Mouse (Mus musculus) embryonic facial prominence, embryonic 14.5 days (tissue): ENCODE data around the gene Txnrd1. TPM values are rescaled to one million over a fixed set of nuclear protein-coding genes. Genes with fewer than 3 reads are reported as not detected.

Experiments used
- ATAC-seq: fragments of 200-750 bp; cut with Nextera tagmentation; 2 replicates; pipeline ENCODE4 v1.8.0; 2017; ENCODE audit warnings: low read depth, moderate number of reproducible peaks, moderate TSS enrichment
- DNase-seq: peaks from one replicate; pipeline ENCODE4 v3.0.0-alpha.2; 2015; ENCODE audit warnings: low spot score
- H3K27ac ChIP-seq: fragments of 300-500 bp; sonication (generic); replicated peaks from 2 replicates; pipeline ENCODE4 v1.5.1; 2014; ENCODE audit warnings: low read depth, mild to moderate bottlenecking, low read length, moderate library complexity
- H3K27me3 ChIP-seq: fragments of 300-500 bp; sonication (generic); replicated peaks from 2 replicates; pipeline ENCODE4 v1.6.1; 2014; ENCODE audit warnings: low read length; ENCODE audit not compliant: control insufficient read depth, insufficient read depth
- H3K36me3 ChIP-seq: fragments of 300-500 bp; sonication (generic); 2 replicates; pipeline ENCODE4 v1.6.1; 2014; ENCODE audit warnings: low read length, mixed read lengths; ENCODE audit not compliant: control insufficient read depth, insufficient read depth
- H3K4me1 ChIP-seq: fragments of 300-500 bp; sonication (generic); 2 replicates; pipeline ENCODE4 v1.6.1; 2014; ENCODE audit warnings: antibody characterized with exemption, low read length; ENCODE audit not compliant: control insufficient read depth, insufficient read depth
- H3K4me2 ChIP-seq: fragments of 300-500 bp; sonication (generic); 2 replicates; pipeline ENCODE4 v1.6.1; 2014; ENCODE audit warnings: low read depth, mild to moderate bottlenecking, low read length, moderate library complexity, mixed read lengths
- H3K4me3 ChIP-seq: fragments of 300-500 bp; sonication (generic); 2 replicates; pipeline ENCODE4 v1.5.1; 2014; ENCODE audit warnings: low read depth, mild to moderate bottlenecking, low read length
- H3K9ac ChIP-seq: fragments of 300-500 bp; sonication (generic); 2 replicates; pipeline ENCODE4 v1.6.1; 2014; ENCODE audit warnings: low read depth, mild to moderate bottlenecking, low read length, moderate library complexity, mixed read lengths
- H3K9me3 ChIP-seq: fragments of 300-500 bp; sonication (generic); 2 replicates; pipeline ENCODE4 v1.6.1; 2016; ENCODE audit warnings: low read length; ENCODE audit not compliant: control insufficient read depth
- WGBS: fragments of 180-500 bp; shearing (Covaris S2); extraction: QIAGEN DNeasy Blood & Tissue Kit; methylation state at CpG from one replicate; pipeline ENCODE4 v1.1.7; 2014; 5-methylcytosine and 5-hydroxymethylcytosine counted together
- polyA plus RNA-seq: library from polyadenylated mRNA; unstranded; fragments of >200 nt; fragmentation: Nextera tagmentation; extraction: Ambion mirVana; gene quantifications from 2 replicates; pipeline ENCODE4 v1.2.1, GENCODE M21; 2014

The Txnrd1 gene
- polyA plus RNA-seq, 1 experiment from 2014 or later, result 85.0 TPM

- WGBS, result 88% methylated on average over 8 of the region's 8 CpGs
- no peak overlapping the region for H3K4me2 ChIP-seq
- ATAC-seq (no peak), DNase-seq (no peak)
- H3K27ac ChIP-seq, result no peak overlapping the region
- H3K9me3 ChIP-seq, result no peaks in the 10 kb centered on the region
- peaks cover 91% of the 10 kb centered on the region for H3K36me3 ChIP-seq
- H3K4me1 ChIP-seq, result peaks cover 4% of the 10 kb centered on the region; the same call in 1 of the 2 replicates
- H3K4me3 ChIP-seq, result no peak overlapping the region
- no peaks in the 10 kb centered on the region for H3K27me3 ChIP-seq
- no peak overlapping the region for H3K9ac ChIP-seq
Observed at GRCm38 (mm10) chr10:82888576-82888975, 54.8 kb downstream of the Txnrd1 start.

- H3K4me2 ChIP-seq, result no peak overlapping the region
- H3K36me3 ChIP-seq, result peaks cover 91% of the 10 kb centered on the region
- DNase-seq (peak; percentile 86), ATAC-seq (peak; percentile 64; the same call in 1 of the 2 replicates)
- H3K4me3 ChIP-seq, result no peak overlapping the region
- 61% methylated on average over 9 of the region's 9 CpGs for WGBS
- H3K9ac ChIP-seq, result no peak overlapping the region
- no peaks in the 10 kb centered on the region for H3K9me3 ChIP-seq
- no peak overlapping the region; the same call in 1 of the 2 replicates for H3K27ac ChIP-seq
- peaks cover 4% of the 10 kb centered on the region; the same call in 1 of the 2 replicates for H3K4me1 ChIP-seq
- H3K27me3 ChIP-seq, result no peaks in the 10 kb centered on the region
Observed at GRCm38 (mm10) chr10:82889447-82889973, 55.8 kb downstream of the Txnrd1 start.

GRCm38 (mm10) chr10:82890936-82891335, 57.2 kb downstream of the Txnrd1 start:
- WGBS, result 69% methylated on average over 2 of the region's 2 CpGs

GRCm38 (mm10) chr10:82891427-82891826, 57.7 kb downstream of the Txnrd1 start:
- ATAC-seq (peak; percentile 19; the same call in 1 of the 2 replicates), DNase-seq (no peak)
- 79% methylated on average over 7 of the region's 7 CpGs for WGBS
- H3K27me3 ChIP-seq, result no peaks in the 10 kb centered on the region
- no peak overlapping the region for H3K4me2 ChIP-seq
- H3K27ac ChIP-seq, result no peak overlapping the region
- no peaks in the 10 kb centered on the region for H3K9me3 ChIP-seq
- H3K9ac ChIP-seq, result no peak overlapping the region
- H3K36me3 ChIP-seq, result peaks cover 89% of the 10 kb centered on the region
- H3K4me1 ChIP-seq, result peaks cover 4% of the 10 kb centered on the region; the same call in 1 of the 2 replicates
- H3K4me3 ChIP-seq, result no peak overlapping the region

More at GRCm38 (mm10) chr10:82890936-82891335, 57.2 kb downstream of the Txnrd1 start:
- H3K4me1 ChIP-seq, result peaks cover 4% of the 10 kb centered on the region; the same call in 1 of the 2 replicates
- H3K9ac ChIP-seq, result no peak overlapping the region
- ATAC-seq, result no peak
- DNase-seq, result no peak
- peaks cover 89% of the 10 kb centered on the region for H3K36me3 ChIP-seq
- H3K27ac ChIP-seq, result no peak overlapping the region
- H3K4me3 ChIP-seq, result no peak overlapping the region
- H3K27me3 ChIP-seq, result no peaks in the 10 kb centered on the region
- H3K4me2 ChIP-seq, result no peak overlapping the region
- H3K9me3 ChIP-seq, result no peaks in the 10 kb centered on the region

- DNase-seq (no peak), ATAC-seq (no peak)
- WGBS, result 81% methylated on average over 9 of the region's 9 CpGs
- H3K9ac ChIP-seq, result no peak overlapping the region
- peaks cover 89% of the 10 kb centered on the region for H3K36me3 ChIP-seq
- H3K4me1 ChIP-seq, result peaks cover 4% of the 10 kb centered on the region; the same call in 1 of the 2 replicates
- H3K4me3 ChIP-seq, result no peak overlapping the region
- H3K9me3 ChIP-seq, result no peaks in the 10 kb centered on the region
- no peak overlapping the region for H3K27ac ChIP-seq
- no peaks in the 10 kb centered on the region for H3K27me3 ChIP-seq
- no peak overlapping the region for H3K4me2 ChIP-seq
Observed at GRCm38 (mm10) chr10:82892442-82893055, 58.8 kb downstream of the Txnrd1 start.

GRCm38 (mm10) chr10:82893872-82894650, 60.3 kb downstream of the Txnrd1 start:
- no peak for ATAC-seq
- Histone ChIP-seq H3K4me3 (no peak overlapping the region), H3K36me3 (peaks cover 84% of the 10 kb centered on the region), H3K27me3 (no peaks in the 10 kb centered on the region), H3K9me3 (no peaks in the 10 kb centered on the region), H3K9ac (no peak overlapping the region), H3K27ac (no peak overlapping the region), H3K4me2 (no peak overlapping the region), H3K4me1 (peaks cover 4% of the 10 kb centered on the region; the same call in 1 of the 2 replicates)
- 85% methylated on average over 18 of the region's 18 CpGs for WGBS
- no peak for DNase-seq

DNA sequence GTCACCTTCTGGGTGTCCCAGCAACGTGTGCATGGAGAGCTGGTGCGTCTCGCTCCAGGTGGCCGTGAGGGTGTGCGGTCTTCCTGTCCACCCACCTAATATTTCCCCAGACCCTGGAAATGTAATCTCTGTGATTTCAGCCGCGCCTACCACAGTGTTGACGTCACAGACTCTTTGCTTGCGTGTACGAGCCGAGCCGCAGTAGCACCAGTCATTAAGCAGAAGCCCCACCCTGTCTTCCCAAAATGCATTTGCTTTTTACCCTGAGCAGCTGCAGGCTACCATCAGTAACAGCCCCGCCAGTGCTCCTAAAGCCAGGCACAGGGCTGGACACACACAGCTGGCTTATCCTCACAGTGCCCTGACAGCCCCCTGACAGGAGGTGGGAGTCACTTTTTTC, 64.2 kb downstream of the Txnrd1 start:
- DNase-seq (no peak), ATAC-seq (no peak)
- peaks cover 51% of the 10 kb centered on the region for H3K36me3 ChIP-seq
- no peak overlapping the region for H3K27ac ChIP-seq
- H3K27me3 ChIP-seq, result no peaks in the 10 kb centered on the region
- H3K4me1 ChIP-seq, result no peaks in the 10 kb centered on the region
- no peak overlapping the region for H3K9ac ChIP-seq
- H3K4me2 ChIP-seq, result no peak overlapping the region
- H3K4me3 ChIP-seq, result no peak overlapping the region
- no peaks in the 10 kb centered on the region for H3K9me3 ChIP-seq
- WGBS, result 90% methylated on average over 9 of the region's 13 CpGs

DNA sequence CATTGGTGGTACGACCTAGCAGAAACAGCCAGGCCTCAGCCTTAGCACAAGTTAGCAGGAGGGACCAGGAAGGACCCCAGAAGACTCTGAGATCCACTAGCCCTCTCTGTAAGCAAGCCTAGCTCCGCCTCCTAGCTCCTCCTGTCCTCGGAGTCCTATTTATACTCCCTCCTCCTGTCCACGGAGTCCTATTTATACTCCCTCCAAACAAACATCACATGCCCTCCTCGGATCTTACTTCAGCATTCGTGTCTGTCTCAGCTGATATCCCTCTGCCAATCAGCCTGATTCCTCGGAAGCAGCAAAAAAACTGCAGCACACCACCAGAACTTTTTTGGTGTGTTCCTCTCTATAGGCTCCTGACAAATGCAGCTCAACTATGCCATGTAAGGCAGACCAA, 65.1 kb downstream of the Txnrd1 start:
- Histone ChIP-seq H3K4me2 (no peak overlapping the region), H3K4me3 (no peak overlapping the region), H3K36me3 (peaks cover 42% of the 10 kb centered on the region), H3K4me1 (no peaks in the 10 kb centered on the region; the same call in 1 of the 2 replicates), H3K27ac (no peak overlapping the region), H3K9ac (no peak overlapping the region), H3K27me3 (no peaks in the 10 kb centered on the region), H3K9me3 (no peaks in the 10 kb centered on the region)
- ATAC-seq (no peak), DNase-seq (no peak)
- 50% methylated on average over 7 of the region's 7 CpGs for WGBS
